Mouse (Mus musculus) forebrain, embryonic 14.5 days (tissue): ENCODE results near the gene Ccdc152. TPM values are rescaled to one million over a fixed set of nuclear protein-coding genes. Genes with fewer than 3 reads are reported as not detected.

Experiments
- polyA plus RNA-seq: library from polyadenylated mRNA; unstranded; fragments of >200 nt; fragmentation: Nextera tagmentation; extraction: Ambion mirVana; gene quantifications from 2 replicates; pipeline ENCODE4 v1.2.1, GENCODE M21; 2014

The Ccdc152 gene
- polyA plus RNA-seq, 1 experiment from 2014 or later, result 0.15 TPM

Other genes starting within 250 kb of the Ccdc152 start
- gene Selenop, start 35.0 kb downstream of the Ccdc152 start, polyA plus RNA-seq, result 101 and 126 TPM in 2 replicates